Mouse (Mus musculus): ENCODE data around the gene Med22.

Med22 gene

DNA sequence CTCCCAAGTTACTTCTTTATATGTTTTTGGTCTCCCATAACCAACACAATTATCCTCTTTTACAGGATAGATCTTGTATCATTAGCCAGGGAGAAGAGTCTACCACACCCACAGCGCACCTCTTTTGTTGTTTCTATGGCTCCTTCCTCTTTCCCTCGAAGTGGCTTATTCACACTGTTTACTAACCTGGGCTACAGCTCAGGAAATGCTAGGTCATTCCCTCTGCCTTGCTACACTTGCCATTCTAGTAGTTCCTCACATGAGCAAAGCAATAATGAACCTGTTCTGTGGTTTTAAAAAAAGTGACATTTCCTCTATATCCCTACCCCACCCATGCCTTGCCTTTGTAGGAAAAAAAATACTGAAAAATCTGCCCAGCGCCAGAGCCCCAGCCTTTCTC is 47.6 kb downstream of the Med22 start:
- DNase-seq = no peak
